8 mouse cellular contexts compared by ENCODE assay signal in genomic region chr3:146914798-146915197, GRCm38 (mm10).
DNase-seq lines count a peak whose midpoint lies in the region; ATAC-seq lines count a peak whose summit lies in the region.

No protein-coding gene starts in this region.

- intact Hi-C loops in gastrocnemius, postnatal 14 days (cut with DNase I; ENCODE audit: low total_unique reads) = loop anchor here (5.0 to 10.0 kb wide), 3 partner anchors 122 to 570 kb away; no protein-coding TSS in a partner anchor

- no peaks in the 10 kb centered on the region for H3K36me3 ChIP-seq in kidney, embryonic 16.5 days (ENCODE audit: insufficient read depth, low read length)
- no peaks in the 10 kb centered on the region for H3K36me3 ChIP-seq in liver, embryonic 11.5 days (ENCODE audit: control insufficient read depth, insufficient read depth, low read length)
- H3K36me3 ChIP-seq in neural tube, embryonic 12.5 days = no peaks in the 10 kb centered on the region
- H3K36me3 ChIP-seq in stomach, embryonic 16.5 days (ENCODE audit: control insufficient read depth, insufficient read depth, low read length) = no peaks in the 10 kb centered on the region

- H3K4me3 ChIP-seq in kidney, embryonic 16.5 days (ENCODE audit: low read length) = no peak overlapping the region
- no peak overlapping the region for H3K4me3 ChIP-seq in liver, embryonic 11.5 days (ENCODE audit: low read depth, low read length)
- no peak overlapping the region for H3K4me3 ChIP-seq in neural tube, embryonic 12.5 days
- no peak overlapping the region for H3K4me3 ChIP-seq in stomach, embryonic 16.5 days (replicated peaks; ENCODE audit: low read length)

- no peaks in the 10 kb centered on the region for H3K27me3 ChIP-seq in kidney, embryonic 16.5 days (ENCODE audit: insufficient read depth, low read length)
- no peaks in the 10 kb centered on the region for H3K27me3 ChIP-seq in liver, embryonic 11.5 days (replicated peaks; ENCODE audit: control insufficient read depth, insufficient read depth, low read length)
- H3K27me3 ChIP-seq in neural tube, embryonic 12.5 days (replicated peaks) = no peaks in the 10 kb centered on the region
- no peaks in the 10 kb centered on the region for H3K27me3 ChIP-seq in stomach, embryonic 16.5 days (ENCODE audit: control insufficient read depth, insufficient read depth, low read length)

- DNase-seq in 3134 (ENCODE audit: extremely low read depth, insufficient read length, low spot score) = peak; percentile 16
- peak; percentile 80 for DNase-seq in gastrocnemius, postnatal 14 days
- DNase-seq in liver, embryonic 11.5 days (ENCODE audit: low spot score) = peak; percentile 63

- no peak overlapping the region for H3K4me2 ChIP-seq in kidney, embryonic 16.5 days (replicated peaks; ENCODE audit: low read depth, low read length)
- no peak overlapping the region for H3K4me2 ChIP-seq in liver, embryonic 11.5 days
- H3K4me2 ChIP-seq in neural tube, embryonic 12.5 days (replicated peaks) = no peak overlapping the region
- no peak overlapping the region for H3K4me2 ChIP-seq in stomach, embryonic 16.5 days (ENCODE audit: low read depth, low read length)

- H3K9me3 ChIP-seq in kidney, embryonic 16.5 days (ENCODE audit: low read length) = no peaks in the 10 kb centered on the region
- no peaks in the 10 kb centered on the region for H3K9me3 ChIP-seq in liver, embryonic 11.5 days (ENCODE audit: control insufficient read depth, low read length)
- no peaks in the 10 kb centered on the region for H3K9me3 ChIP-seq in neural tube, embryonic 12.5 days
- H3K9me3 ChIP-seq in stomach, embryonic 16.5 days (replicated peaks; ENCODE audit: control insufficient read depth, low read length) = no peaks in the 10 kb centered on the region

- WGBS in kidney, embryonic 16.5 days = 9% methylated on average over 12 of the region's 12 CpGs
- 14% methylated on average over 12 of the region's 12 CpGs for whole genome bisulfite sequencing in liver, embryonic 11.5 days
- WGBS in neural tube, embryonic 12.5 days = 13% methylated on average over 12 of the region's 12 CpGs
- 6% methylated on average over 12 of the region's 12 CpGs for whole genome bisulfite sequencing in stomach, embryonic 16.5 days

- H3K9ac ChIP-seq in kidney, embryonic 16.5 days (replicated peaks; ENCODE audit: low read length) = no peak overlapping the region
- no peak overlapping the region for H3K9ac ChIP-seq in liver, embryonic 11.5 days (ENCODE audit: low read depth, low read length)
- no peak overlapping the region for H3K9ac ChIP-seq in neural tube, embryonic 12.5 days
- H3K9ac ChIP-seq in stomach, embryonic 16.5 days (ENCODE audit: low read length) = no peak overlapping the region

- H3K27ac ChIP-seq in kidney, embryonic 16.5 days (ENCODE audit: low read length) = no peak overlapping the region
- no peak overlapping the region for H3K27ac ChIP-seq in liver, embryonic 11.5 days (ENCODE audit: low read depth, low read length)
- no peak overlapping the region for H3K27ac ChIP-seq in neural tube, embryonic 12.5 days
- no peak overlapping the region for H3K27ac ChIP-seq in stomach, embryonic 16.5 days (ENCODE audit: low read length)

- ATAC-seq in activated CD4-positive, CD25-positive, alpha-beta regulatory T cell, adult 4 months = peak; percentile 95
- peak; percentile 100 for ATAC-seq in common myeloid progenitor, adult 5-6 weeks (replicated peaks; ENCODE audit: low read depth, poor library complexity, severe bottlenecking)
- ATAC-seq in kidney, embryonic 16.5 days (ENCODE audit: low FRiP score, low TSS enrichment) = peak; percentile 59; the same call in 1 of the 2 replicates
- no peak; the same call in 1 of the 2 replicates for ATAC-seq in liver, embryonic 11.5 days (replicated peaks; ENCODE audit: low FRiP score)
- ATAC-seq in neural tube, embryonic 12.5 days (ENCODE audit: low FRiP score, low read depth) = 0 out of 2 replicates have a peak, but pooled peaks have one; percentile 76
- ATAC-seq in stomach, embryonic 16.5 days (ENCODE audit: insufficient read depth, low FRiP score) = peak; percentile 74; the same call in 1 of the 2 replicates

- H3K4me1 ChIP-seq in kidney, embryonic 16.5 days (ENCODE audit: insufficient read depth, low read length) = no peaks in the 10 kb centered on the region
- no peaks in the 10 kb centered on the region for H3K4me1 ChIP-seq in liver, embryonic 11.5 days (replicated peaks; ENCODE audit: control insufficient read depth, insufficient read depth, low read length)
- H3K4me1 ChIP-seq in neural tube, embryonic 12.5 days = no peaks in the 10 kb centered on the region
- no peaks in the 10 kb centered on the region for H3K4me1 ChIP-seq in stomach, embryonic 16.5 days (ENCODE audit: control insufficient read depth, insufficient read depth, low read length)

Comparison
In these comparisons a context has a peak if more than half of its experiments do, and no peak if none do; other contexts are left out.
1. DNase-seq: peak in every context shown above with its lines; median percentile 80 in gastrocnemius, postnatal 14 days; 63 in liver, embryonic 11.5 days; 16 in 3134.